Mouse (Mus musculus): ENCODE results near the gene Cryba4. TPM values are rescaled to one million over a fixed set of nuclear protein-coding genes. Genes with fewer than 3 reads are reported as not detected.
A peak's percentile ranks its signal among the peaks of the same experiment; 100 is the strongest.

Gene Cryba4
- polyA plus RNA-seq, 1 experiment from 2014 or later = 0.79 TPM

- 51% methylated on average over 4 of the region's 4 CpGs for WGBS
- H3K27me3 ChIP-seq (ENCODE audit: control insufficient read depth, insufficient read depth, low read length) = no peaks in the 10 kb centered on the region
- peaks cover 17% of the 10 kb centered on the region for H3K4me1 ChIP-seq (ENCODE audit: control insufficient read depth, insufficient read depth, low read length)
- H3K4me2 ChIP-seq (ENCODE audit: low read depth, low read length) = peak overlapping the region; percentile 61; the same call in 1 of the 2 replicates
- no peaks in the 10 kb centered on the region for H3K36me3 ChIP-seq (ENCODE audit: control insufficient read depth, insufficient read depth, low read length)
- no peak overlapping the region for H3K27ac ChIP-seq (ENCODE audit: low read depth, low read length)
- no peaks in the 10 kb centered on the region for H3K9me3 ChIP-seq (ENCODE audit: control insufficient read depth, low read length)
- H3K9ac ChIP-seq (replicated peaks; ENCODE audit: low read depth, low read length) = no peak overlapping the region
- H3K4me3 ChIP-seq (ENCODE audit: low read depth, low read length) = no peak overlapping the region
- no peak for ATAC-seq (ENCODE audit: low read depth)
Observed at GRCm38 (mm10) chr5:112275021-112275804, 22.9 kb upstream of the Cryba4 start.

GRCm38 (mm10) chr5:112273746-112274463 is 21.6 kb upstream of the Cryba4 start:
- H3K27ac ChIP-seq (ENCODE audit: low read depth, low read length) = no peak overlapping the region
- no peak overlapping the region for H3K4me2 ChIP-seq (ENCODE audit: low read depth, low read length)
- no peaks in the 10 kb centered on the region for H3K27me3 ChIP-seq (ENCODE audit: control insufficient read depth, insufficient read depth, low read length)
- peaks cover 13% of the 10 kb centered on the region for H3K4me1 ChIP-seq (ENCODE audit: control insufficient read depth, insufficient read depth, low read length)
- H3K9me3 ChIP-seq (ENCODE audit: control insufficient read depth, low read length) = no peaks in the 10 kb centered on the region
- ATAC-seq (ENCODE audit: low read depth) = no peak
- WGBS = 43% methylated on average over 2 of the region's 2 CpGs
- no peak overlapping the region for H3K4me3 ChIP-seq (ENCODE audit: low read depth, low read length)
- no peak overlapping the region for H3K9ac ChIP-seq (replicated peaks; ENCODE audit: low read depth, low read length)
- no peaks in the 10 kb centered on the region for H3K36me3 ChIP-seq (ENCODE audit: control insufficient read depth, insufficient read depth, low read length)

GRCm38 (mm10) chr5:112272934-112273333 is 20.6 kb upstream of the Cryba4 start:
- Histone ChIP-seq H3K4me1 (ENCODE audit: control insufficient read depth, insufficient read depth, low read length) (peaks cover 13% of the 10 kb centered on the region), H3K9me3 (ENCODE audit: control insufficient read depth, low read length) (no peaks in the 10 kb centered on the region), H3K36me3 (ENCODE audit: control insufficient read depth, insufficient read depth, low read length) (no peaks in the 10 kb centered on the region), H3K4me2 (ENCODE audit: low read depth, low read length) (no peak overlapping the region), H3K4me3 (ENCODE audit: low read depth, low read length) (no peak overlapping the region), H3K27me3 (ENCODE audit: control insufficient read depth, insufficient read depth, low read length) (no peaks in the 10 kb centered on the region), H3K9ac (replicated peaks; ENCODE audit: low read depth, low read length) (no peak overlapping the region), H3K27ac (ENCODE audit: low read depth, low read length) (no peak overlapping the region)
- WGBS = 76% methylated on average over 2 of the region's 2 CpGs
- no peak for ATAC-seq (ENCODE audit: low read depth)

GRCm38 (mm10) chr5:112270764-112271541 is 18.6 kb upstream of the Cryba4 start:
- Histone ChIP-seq H3K9me3 (ENCODE audit: control insufficient read depth, low read length) (no peaks in the 10 kb centered on the region), H3K4me3 (ENCODE audit: low read depth, low read length) (no peak overlapping the region), H3K27me3 (ENCODE audit: control insufficient read depth, insufficient read depth, low read length) (no peaks in the 10 kb centered on the region), H3K4me1 (ENCODE audit: control insufficient read depth, insufficient read depth, low read length) (peaks cover 6% of the 10 kb centered on the region), H3K36me3 (ENCODE audit: control insufficient read depth, insufficient read depth, low read length) (no peaks in the 10 kb centered on the region), H3K27ac (ENCODE audit: low read depth, low read length) (no peak overlapping the region; the same call in 1 of the 2 replicates), H3K9ac (replicated peaks; ENCODE audit: low read depth, low read length) (0 out of 2 replicates have a peak overlapping the region, but pooled peaks have one; percentile 13), H3K4me2 (ENCODE audit: low read depth, low read length) (peak overlapping the region; percentile 17; the same call in 1 of the 2 replicates)
- 26% methylated on average over 24 of the region's 24 CpGs for WGBS
- ATAC-seq (ENCODE audit: low read depth) = peak; percentile 42; the same call in 1 of the 2 replicates

GRCm38 (mm10) chr5:112266011-112266777 is 13.9 kb upstream of the Cryba4 start:
- Histone ChIP-seq H3K27ac (ENCODE audit: low read depth, low read length) (no peak overlapping the region), H3K4me3 (ENCODE audit: low read depth, low read length) (no peak overlapping the region), H3K4me2 (ENCODE audit: low read depth, low read length) (no peak overlapping the region), H3K9me3 (ENCODE audit: control insufficient read depth, low read length) (no peaks in the 10 kb centered on the region), H3K9ac (replicated peaks; ENCODE audit: low read depth, low read length) (no peak overlapping the region), H3K27me3 (ENCODE audit: control insufficient read depth, insufficient read depth, low read length) (no peaks in the 10 kb centered on the region), H3K36me3 (ENCODE audit: control insufficient read depth, insufficient read depth, low read length) (no peaks in the 10 kb centered on the region), H3K4me1 (ENCODE audit: control insufficient read depth, insufficient read depth, low read length) (peaks cover 3% of the 10 kb centered on the region)
- WGBS = 67% methylated on average over 9 of the region's 9 CpGs
- ATAC-seq (ENCODE audit: low read depth) = no peak

- Histone ChIP-seq H3K4me3 (ENCODE audit: low read depth, low read length) (no peak overlapping the region), H3K9ac (replicated peaks; ENCODE audit: low read depth, low read length) (no peak overlapping the region), H3K27me3 (ENCODE audit: control insufficient read depth, insufficient read depth, low read length) (no peaks in the 10 kb centered on the region), H3K4me2 (ENCODE audit: low read depth, low read length) (no peak overlapping the region), H3K9me3 (ENCODE audit: control insufficient read depth, low read length) (no peaks in the 10 kb centered on the region), H3K27ac (ENCODE audit: low read depth, low read length) (no peak overlapping the region), H3K4me1 (ENCODE audit: control insufficient read depth, insufficient read depth, low read length) (no peaks in the 10 kb centered on the region), H3K36me3 (ENCODE audit: control insufficient read depth, insufficient read depth, low read length) (no peaks in the 10 kb centered on the region)
- 5% methylated on average over 10 of the region's 10 CpGs for WGBS
- ATAC-seq (ENCODE audit: low read depth) = no peak
Observed at GRCm38 (mm10) chr5:112265515-112265914, 13.2 kb upstream of the Cryba4 start.

GRCm38 (mm10) chr5:112265110-112265509 is 12.8 kb upstream of the Cryba4 start:
- no peak overlapping the region for H3K27ac ChIP-seq (ENCODE audit: low read depth, low read length)
- H3K4me3 ChIP-seq (ENCODE audit: low read depth, low read length) = no peak overlapping the region
- no peaks in the 10 kb centered on the region for H3K36me3 ChIP-seq (ENCODE audit: control insufficient read depth, insufficient read depth, low read length)
- 87% methylated on average over 5 of the region's 5 CpGs for WGBS
- no peaks in the 10 kb centered on the region for H3K9me3 ChIP-seq (ENCODE audit: control insufficient read depth, low read length)
- H3K27me3 ChIP-seq (ENCODE audit: control insufficient read depth, insufficient read depth, low read length) = no peaks in the 10 kb centered on the region
- no peaks in the 10 kb centered on the region for H3K4me1 ChIP-seq (ENCODE audit: control insufficient read depth, insufficient read depth, low read length)
- no peak overlapping the region for H3K9ac ChIP-seq (replicated peaks; ENCODE audit: low read depth, low read length)
- no peak overlapping the region for H3K4me2 ChIP-seq (ENCODE audit: low read depth, low read length)
- no peak for ATAC-seq (ENCODE audit: low read depth)

- no peaks in the 10 kb centered on the region for H3K9me3 ChIP-seq (ENCODE audit: control insufficient read depth, low read length)
- 86% methylated on average over 7 of the region's 7 CpGs for WGBS
Observed at GRCm38 (mm10) chr5:112264099-112264498, 11.8 kb upstream of the Cryba4 start.

More at GRCm38 (mm10) chr5:112264099-112264498, 11.8 kb upstream of the Cryba4 start:
- Histone ChIP-seq H3K27ac (ENCODE audit: low read depth, low read length) (no peak overlapping the region), H3K4me3 (ENCODE audit: low read depth, low read length) (no peak overlapping the region), H3K36me3 (ENCODE audit: control insufficient read depth, insufficient read depth, low read length) (no peaks in the 10 kb centered on the region), H3K27me3 (ENCODE audit: control insufficient read depth, insufficient read depth, low read length) (no peaks in the 10 kb centered on the region), H3K9ac (replicated peaks; ENCODE audit: low read depth, low read length) (no peak overlapping the region), H3K4me1 (ENCODE audit: control insufficient read depth, insufficient read depth, low read length) (no peaks in the 10 kb centered on the region), H3K4me2 (ENCODE audit: low read depth, low read length) (no peak overlapping the region)
- no peak for ATAC-seq (ENCODE audit: low read depth)

All from neural tube, embryonic 14.5 days (tissue).